Mouse (Mus musculus): ENCODE measurements around the gene Tapt1.

DNA sequence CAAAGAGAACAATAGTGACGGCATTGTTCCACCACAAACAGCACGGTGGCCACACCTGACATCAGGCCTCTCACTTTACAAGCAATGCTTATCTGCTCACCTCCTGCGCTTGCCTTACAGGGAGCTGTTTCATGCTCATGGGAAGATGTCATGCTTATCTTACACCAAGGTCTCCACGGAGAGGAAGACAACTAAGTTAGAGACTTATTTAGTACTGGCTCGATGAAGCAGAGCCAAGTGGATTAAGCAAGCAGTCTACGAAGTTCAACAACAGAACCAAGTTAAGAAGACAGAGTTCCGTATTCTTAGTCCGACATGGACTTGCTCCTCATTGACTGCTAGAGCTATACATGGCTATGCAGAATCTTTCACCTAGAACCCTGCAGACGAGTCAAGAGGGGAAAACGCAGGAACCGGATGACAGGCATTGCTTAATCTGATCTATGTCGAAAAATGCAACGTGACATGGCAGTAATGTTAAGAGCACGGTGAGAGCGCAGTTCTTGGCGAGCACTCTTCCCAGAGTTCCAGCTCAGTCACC is 3.0 kb downstream of the Tapt1 start:
- TF ChIP-seq CTCF (IDR thresholded peaks at IDR 0.05): no peak
- TF ChIP-seq POLR2A (IDR thresholded peaks at IDR 0.05; ENCODE audit: insufficient read depth, low read depth, low read length): no peak
- no peak for TF ChIP-seq EP300 (IDR thresholded peaks at IDR 0.05; ENCODE audit: insufficient read depth, low read depth, low read length)

Measured in heart, adult 2 months (tissue).